Mouse (Mus musculus): ENCODE data around the gene Rbfox1.

DNA sequence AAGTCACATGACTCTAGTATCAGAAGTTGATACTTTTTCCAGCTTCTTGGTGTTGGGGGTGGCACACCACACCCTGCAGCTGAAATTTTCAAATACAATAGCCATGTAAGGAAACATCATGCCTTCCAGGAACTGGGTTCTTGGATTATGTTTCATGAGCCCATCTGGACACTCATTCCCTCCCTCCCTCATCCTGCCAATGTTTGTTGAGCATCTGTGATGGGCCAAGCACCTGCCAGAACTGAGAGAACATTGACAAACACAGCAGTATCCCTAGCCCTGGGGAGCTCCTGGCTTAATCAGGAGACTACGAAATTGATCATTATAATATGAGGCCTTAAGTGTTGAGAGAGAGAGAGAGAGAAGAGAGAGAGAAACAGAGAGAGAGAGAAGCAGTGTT lies 18.2 kb upstream of the Rbfox1 start:
- no peak for TF ChIP-seq CTCF (IDR thresholded peaks at IDR 0.05; ENCODE audit: borderline replicate concordance, control insufficient read depth, extremely low read depth, insufficient read depth, low read length, poor library complexity)
- TF ChIP-seq POLR2A (IDR thresholded peaks at IDR 0.05; ENCODE audit: control insufficient read depth, extremely low read depth, insufficient read depth, low read length, poor library complexity): no peak

Measured in thymus, adult 2 months (tissue).